Mouse (Mus musculus) lung, embryonic 16.5 days (tissue): ENCODE measurements at regions not wholly inside any gene's neighbourhood (a gene's known extent, or its start where the extent isn't known, plus 50 kb on each side); places are given as distances from the start of the nearest gene placed in this dataset.

Experiments used
- ATAC-seq: fragments of 200-750 bp; cut with Nextera tagmentation; 2 replicates; pipeline ENCODE4 v1.8.0; 2017; ENCODE audit warnings: low read depth, mild to moderate bottlenecking, moderate library complexity
- H3K27ac ChIP-seq: fragments of 300-500 bp; sonication (generic); 2 replicates; pipeline ENCODE4 v1.5.1; 2014; ENCODE audit warnings: mild to moderate bottlenecking, control low read depth, low read length
- H3K27me3 ChIP-seq: fragments of 300-500 bp; sonication (generic); 2 replicates; pipeline ENCODE4 v1.6.1; 2014; ENCODE audit warnings: low read depth, low read length, mixed read lengths; ENCODE audit not compliant: control insufficient read depth, insufficient read depth
- H3K36me3 ChIP-seq: fragments of 300-500 bp; sonication (generic); 2 replicates; pipeline ENCODE4 v1.6.1; 2014; ENCODE audit warnings: low read length; ENCODE audit not compliant: control insufficient read depth, insufficient read depth
- H3K4me1 ChIP-seq: fragments of 300-500 bp; sonication (generic); replicated peaks from 2 replicates; pipeline ENCODE4 v1.6.1; 2014; ENCODE audit warnings: low read length, mixed read lengths; ENCODE audit not compliant: control insufficient read depth, insufficient read depth
- H3K4me2 ChIP-seq: fragments of 300-500 bp; sonication (generic); 2 replicates; pipeline ENCODE4 v1.6.1; 2014; ENCODE audit warnings: low read depth, low read length, control low read depth
- H3K4me3 ChIP-seq: fragments of 300-500 bp; sonication (generic); 2 replicates; pipeline ENCODE4 v1.5.1; 2014; ENCODE audit warnings: mild to moderate bottlenecking, low read length, control low read depth
- H3K9ac ChIP-seq: fragments of 300-500 bp; sonication (generic); 2 replicates; pipeline ENCODE4 v1.6.1; 2014; ENCODE audit warnings: low read length, control low read depth
- H3K9me3 ChIP-seq: fragments of 300-500 bp; sonication (generic); 2 replicates; pipeline ENCODE4 v1.6.1; 2016; ENCODE audit warnings: low read length; ENCODE audit not compliant: control insufficient read depth
- WGBS: fragments of 180-500 bp; shearing (Covaris S2); extraction: QIAGEN DNeasy Blood & Tissue Kit; methylation state at CpG from one replicate; pipeline ENCODE4 v1.1.7; 2014; 5-methylcytosine and 5-hydroxymethylcytosine counted together

DNA sequence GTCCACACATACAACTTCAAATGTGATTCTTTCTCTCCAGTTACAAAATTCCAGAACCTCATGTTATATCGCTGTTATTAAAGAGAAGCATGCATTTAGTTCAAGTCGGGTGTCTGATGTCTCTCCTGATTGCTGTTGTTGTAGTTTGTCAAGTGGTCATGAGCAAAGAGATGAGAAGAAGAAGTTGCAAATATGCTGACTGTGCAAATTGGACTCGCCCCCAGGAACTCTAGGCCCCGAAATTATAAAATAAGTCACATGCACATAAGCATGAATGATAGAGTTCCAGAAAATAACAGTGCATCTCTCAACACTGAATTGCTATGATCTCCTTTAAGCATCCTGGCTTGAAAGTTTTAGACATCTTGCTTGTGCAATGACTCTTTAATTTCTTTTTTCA, 53.3 kb downstream of the Kif2b start:
- Histone ChIP-seq H3K9me3 (no peaks in the 10 kb centered on the region), H3K4me3 (no peak overlapping the region), H3K36me3 (no peaks in the 10 kb centered on the region), H3K27me3 (no peaks in the 10 kb centered on the region), H3K4me1 (no peaks in the 10 kb centered on the region), H3K9ac (no peak overlapping the region), H3K27ac (no peak overlapping the region), H3K4me2 (no peak overlapping the region)
- WGBS = 81% methylated on average over 4 of the region's 4 CpGs
- ATAC-seq = no peak

DNA sequence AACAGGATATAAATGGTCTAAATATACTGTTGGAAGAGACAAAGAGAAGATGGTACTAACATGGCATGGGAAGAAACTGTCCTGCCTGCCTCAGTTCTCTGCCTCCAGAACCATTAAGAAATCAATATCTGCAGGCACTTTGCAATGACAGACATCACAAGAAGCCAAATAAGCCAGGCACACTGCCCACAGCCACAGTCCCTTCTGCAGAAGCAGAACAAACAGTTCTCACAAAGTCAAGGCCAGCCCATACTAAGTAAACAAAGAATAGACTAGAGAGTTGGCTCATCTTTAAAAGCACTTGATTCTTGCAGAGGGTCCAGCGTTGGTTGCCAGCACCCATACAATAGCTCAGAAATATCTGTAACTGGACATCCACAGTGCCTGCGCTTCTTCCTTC, 98.1 kb downstream of the Kif2b start:
- no peaks in the 10 kb centered on the region for H3K36me3 ChIP-seq
- H3K9ac ChIP-seq = no peak overlapping the region
- no peak overlapping the region for H3K4me3 ChIP-seq
- no peaks in the 10 kb centered on the region for H3K27me3 ChIP-seq
- H3K4me2 ChIP-seq = no peak overlapping the region
- H3K27ac ChIP-seq = no peak overlapping the region
- H3K4me1 ChIP-seq = no peaks in the 10 kb centered on the region
- WGBS = 76% methylated on average over 2 of the region's 2 CpGs
- H3K9me3 ChIP-seq = no peaks in the 10 kb centered on the region
- ATAC-seq = no peak

DNA sequence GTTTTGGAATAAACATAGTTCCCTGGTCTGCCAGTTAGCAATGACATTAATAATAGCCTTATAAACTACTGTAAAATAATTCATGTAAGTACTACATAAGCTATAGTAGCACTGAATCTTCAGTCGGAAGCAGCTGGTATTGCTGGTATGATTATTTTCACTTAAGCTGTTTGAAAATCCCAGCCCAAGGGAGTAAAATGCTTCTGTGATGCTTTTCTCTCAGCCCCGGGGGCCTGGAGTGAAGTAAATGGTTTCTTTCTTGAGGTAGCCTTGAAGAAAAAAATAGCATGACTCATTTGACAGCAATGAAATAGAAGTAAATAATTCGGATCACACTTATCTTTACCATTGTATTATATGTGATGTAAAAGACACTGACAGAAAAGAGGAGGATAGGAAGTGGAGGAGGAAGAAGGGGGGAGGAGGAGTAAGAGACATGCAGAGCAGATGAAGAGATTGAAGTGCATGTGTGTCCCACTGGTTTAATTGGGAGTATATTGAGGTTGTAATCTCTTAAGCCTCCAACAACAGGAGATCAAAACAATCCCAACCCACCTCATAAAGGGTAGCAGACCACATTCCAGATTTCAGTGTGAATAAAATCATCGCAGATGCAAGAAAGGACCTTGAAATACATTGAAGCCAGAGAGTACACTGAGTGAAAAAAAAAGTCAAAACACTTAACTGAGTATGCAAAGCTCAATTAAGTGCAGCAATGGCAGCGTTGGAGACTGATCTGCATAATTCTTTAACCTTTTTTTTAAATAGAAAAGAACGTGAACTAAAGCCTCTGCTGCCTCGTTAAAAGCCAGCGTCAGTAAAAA, 113.6 kb downstream of the Kif2b start:
- no peak overlapping the region for H3K4me3 ChIP-seq
- ATAC-seq = no peak
- H3K9me3 ChIP-seq = no peaks in the 10 kb centered on the region
- no peaks in the 10 kb centered on the region for H3K4me1 ChIP-seq
- no peak overlapping the region for H3K4me2 ChIP-seq
- H3K36me3 ChIP-seq = no peaks in the 10 kb centered on the region
- H3K9ac ChIP-seq = no peak overlapping the region
- no peak overlapping the region for H3K27ac ChIP-seq
- no peaks in the 10 kb centered on the region for H3K27me3 ChIP-seq
- WGBS = 62% methylated on average over 8 of the region's 8 CpGs

DNA sequence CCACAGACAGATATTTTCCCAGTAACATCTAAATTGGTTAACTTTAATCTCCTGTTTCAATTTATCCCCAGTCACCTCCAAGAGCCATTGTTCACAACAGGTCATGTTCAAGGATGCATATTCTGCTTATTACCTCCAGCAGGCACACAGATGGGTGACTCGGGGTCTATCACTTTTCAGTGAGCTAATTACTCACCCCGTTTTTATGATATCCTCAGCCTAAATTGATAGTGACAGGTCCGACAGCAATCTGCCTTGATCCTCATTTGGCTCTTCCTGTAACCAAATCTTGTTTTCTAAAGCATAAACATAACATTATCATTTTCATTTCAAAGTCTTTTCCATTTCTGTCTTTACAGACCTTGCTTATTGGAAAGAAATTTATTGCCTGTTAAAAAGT, 115.4 kb downstream of the Kif2b start:
- Histone ChIP-seq H3K4me2 (no peak overlapping the region), H3K9ac (no peak overlapping the region), H3K27me3 (no peaks in the 10 kb centered on the region), H3K27ac (no peak overlapping the region), H3K9me3 (no peaks in the 10 kb centered on the region), H3K4me3 (no peak overlapping the region), H3K4me1 (no peaks in the 10 kb centered on the region), H3K36me3 (no peaks in the 10 kb centered on the region)
- ATAC-seq = no peak
- WGBS = 44% methylated on average over 3 of the region's 3 CpGs

DNA sequence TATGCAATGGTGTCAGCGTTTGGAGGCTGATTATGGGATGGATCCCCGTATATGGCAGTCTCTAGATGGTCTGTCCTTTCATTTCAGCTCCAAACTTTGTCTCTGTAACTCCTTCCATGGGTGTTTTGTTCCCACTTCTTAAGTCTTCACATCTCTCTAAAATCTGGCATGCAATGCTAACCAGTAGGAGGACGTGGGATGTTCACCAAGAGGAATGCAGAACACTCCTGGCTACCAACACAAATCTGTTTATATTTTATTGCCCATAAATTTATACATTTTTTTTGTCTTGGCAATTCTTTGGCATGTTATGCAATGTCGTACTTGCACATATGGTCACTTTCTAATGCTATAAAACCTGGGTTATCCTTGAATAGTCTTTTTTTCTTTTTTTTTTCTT, 135.0 kb downstream of the Kif2b start:
- H3K4me3 ChIP-seq = no peak overlapping the region
- no peaks in the 10 kb centered on the region for H3K27me3 ChIP-seq
- H3K4me1 ChIP-seq = no peaks in the 10 kb centered on the region
- H3K36me3 ChIP-seq = no peaks in the 10 kb centered on the region
- H3K9ac ChIP-seq = no peak overlapping the region
- H3K9me3 ChIP-seq = no peaks in the 10 kb centered on the region
- whole genome bisulfite sequencing = 71% methylated on average over 4 of the region's 4 CpGs
- no peak overlapping the region for H3K27ac ChIP-seq
- no peak for ATAC-seq
- no peak overlapping the region for H3K4me2 ChIP-seq

DNA sequence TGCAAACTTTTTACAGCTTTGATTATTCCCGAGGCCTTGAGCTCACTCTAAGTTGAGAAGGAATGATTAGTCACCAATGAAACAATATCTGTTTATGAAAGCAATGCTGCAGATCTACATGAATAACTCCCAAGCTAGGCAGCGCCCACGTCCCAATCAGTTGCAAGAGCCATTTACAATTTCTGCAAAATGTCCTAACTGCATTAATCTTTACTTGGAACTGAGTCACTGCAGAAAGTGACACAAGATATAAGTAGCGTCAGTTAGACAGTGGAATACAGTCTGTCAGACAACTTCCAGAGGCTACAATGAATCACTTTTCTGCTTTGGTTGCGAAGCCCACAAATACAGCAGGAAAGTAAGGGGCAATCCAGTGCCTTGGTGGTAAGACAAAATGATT, 145.2 kb downstream of the Kif2b start:
- no peak overlapping the region for H3K4me3 ChIP-seq
- no peak for ATAC-seq

DNA sequence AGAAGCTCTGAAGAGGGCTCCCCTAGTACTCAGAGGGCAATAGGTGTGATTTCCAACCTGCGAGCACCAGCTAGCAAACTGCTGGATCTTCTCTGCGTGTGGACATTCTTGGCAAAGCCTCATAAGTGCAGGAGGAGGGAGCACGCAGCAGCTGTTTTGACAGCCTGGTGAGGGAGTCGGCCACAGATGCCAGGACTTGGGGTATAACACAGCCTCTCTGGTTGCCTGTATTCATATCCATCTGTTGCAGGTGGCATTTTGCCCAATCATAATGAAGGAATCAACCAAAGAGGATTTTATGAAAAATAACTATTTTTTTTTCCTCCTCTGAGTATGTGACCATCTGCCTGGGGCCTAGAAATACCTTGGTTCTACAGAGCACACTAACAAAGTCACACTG, 150.6 kb downstream of the Kif2b start:
- H3K27me3 ChIP-seq = no peaks in the 10 kb centered on the region
- no peak overlapping the region for H3K4me2 ChIP-seq
- no peaks in the 10 kb centered on the region for H3K36me3 ChIP-seq
- H3K9me3 ChIP-seq = no peaks in the 10 kb centered on the region
- WGBS = 81% methylated on average over 4 of the region's 4 CpGs
- ATAC-seq = no peak
- no peak overlapping the region for H3K4me3 ChIP-seq
- H3K9ac ChIP-seq = no peak overlapping the region
- no peaks in the 10 kb centered on the region for H3K4me1 ChIP-seq
- H3K27ac ChIP-seq = no peak overlapping the region

More for the DNA sequence above, 145.2 kb downstream of the Kif2b start:
- H3K4me2 ChIP-seq = no peak overlapping the region
- no peaks in the 10 kb centered on the region for H3K9me3 ChIP-seq
- H3K36me3 ChIP-seq = no peaks in the 10 kb centered on the region
- no peaks in the 10 kb centered on the region for H3K4me1 ChIP-seq
- H3K27ac ChIP-seq = no peak overlapping the region
- 69% methylated on average over 5 of the region's 5 CpGs for WGBS
- no peaks in the 10 kb centered on the region for H3K27me3 ChIP-seq
- no peak overlapping the region for H3K9ac ChIP-seq

DNA sequence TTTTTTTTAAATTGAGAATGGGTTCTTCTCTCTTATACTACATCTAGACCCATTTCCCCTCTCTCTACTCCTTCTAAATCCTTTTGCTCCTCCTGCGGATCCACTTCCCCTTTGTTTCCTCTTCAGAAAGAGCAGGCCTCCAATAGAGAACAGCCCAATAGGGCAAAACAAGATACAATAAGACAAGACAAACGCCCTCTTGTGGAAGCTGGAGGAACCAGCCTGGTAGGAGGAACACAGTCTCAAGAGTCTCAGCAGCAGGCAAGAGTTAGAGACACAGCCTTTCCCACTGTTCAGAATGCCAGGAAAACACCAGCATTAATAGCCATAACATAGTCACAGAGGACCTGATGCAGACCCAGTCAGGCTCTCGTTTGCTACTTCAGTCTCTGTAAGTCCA, 190.2 kb downstream of the Kif2b start:
- no peaks in the 10 kb centered on the region for H3K36me3 ChIP-seq

DNA sequence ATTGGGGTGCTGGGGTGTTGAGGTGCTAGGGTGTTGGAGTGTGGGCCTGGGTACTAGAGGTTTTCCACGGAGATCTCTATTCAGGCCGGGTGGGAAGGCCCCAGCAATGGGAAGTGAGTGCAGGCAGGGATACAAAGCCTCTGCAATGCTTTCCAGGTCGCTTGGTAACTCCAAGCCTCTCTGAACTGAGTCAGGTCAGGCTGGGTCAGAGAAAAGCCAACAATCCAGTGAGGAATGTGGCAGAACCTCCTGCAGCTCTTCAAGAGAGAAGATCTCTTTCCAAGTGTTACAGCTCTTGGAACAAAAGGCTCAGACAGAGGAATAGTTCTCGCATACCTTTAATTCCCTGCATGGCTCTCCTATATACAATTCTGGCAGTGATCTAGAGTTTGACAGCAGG, 220.3 kb downstream of the Kif2b start:
- Histone ChIP-seq H3K9me3 (no peaks in the 10 kb centered on the region), H3K4me1 (no peaks in the 10 kb centered on the region), H3K36me3 (no peaks in the 10 kb centered on the region), H3K27me3 (no peaks in the 10 kb centered on the region), H3K27ac (no peak overlapping the region; the same call in 1 of the 2 replicates), H3K4me2 (no peak overlapping the region), H3K4me3 (no peak overlapping the region), H3K9ac (no peak overlapping the region)
- WGBS = 16% methylated on average over 4 of the region's 4 CpGs
- ATAC-seq = peak; percentile 76

More for the DNA sequence above, 190.2 kb downstream of the Kif2b start:
- H3K4me2 ChIP-seq = no peak overlapping the region
- H3K4me1 ChIP-seq = no peaks in the 10 kb centered on the region
- no peak overlapping the region for H3K27ac ChIP-seq
- ATAC-seq = no peak
- no peak overlapping the region for H3K9ac ChIP-seq
- 54% methylated on average over 3 of the region's 3 CpGs for WGBS
- no peak overlapping the region for H3K4me3 ChIP-seq
- no peaks in the 10 kb centered on the region for H3K9me3 ChIP-seq
- H3K27me3 ChIP-seq = no peaks in the 10 kb centered on the region
